Mouse (Mus musculus) heart, postnatal 14 days (tissue): Measurements from ENCODE around the gene Gm16253. TPM values are rescaled to one million over a fixed set of nuclear protein-coding genes. Genes with fewer than 3 reads are reported as not detected.
"Not testable (repeated sequence)": the region's sequence is repeated elsewhere in the genome, so short reads cannot be mapped to it uniquely, and the experiment has no call there.

ENCODE experiments used
- DNase-seq, 2 experiments: peaks; one replicate each; pipeline ENCODE4 v3.0.0; 2021 to 2022
- intact Hi-C: fragments of 180-260 bp; cut with DNase I; formaldehyde crosslinking; loops from one replicate; pipeline ENCODE4 v1.15.1; 2025
- total RNA-seq, 2 experiments: library from RNA; stranded (reverse); gene quantifications; 2 replicates each; pipeline ENCODE4 v1.2.3; 2021

Gene Gm16253
- total RNA-seq, 2 experiments from 2014 or later = 3.7 to 4.5 TPM

DNA sequence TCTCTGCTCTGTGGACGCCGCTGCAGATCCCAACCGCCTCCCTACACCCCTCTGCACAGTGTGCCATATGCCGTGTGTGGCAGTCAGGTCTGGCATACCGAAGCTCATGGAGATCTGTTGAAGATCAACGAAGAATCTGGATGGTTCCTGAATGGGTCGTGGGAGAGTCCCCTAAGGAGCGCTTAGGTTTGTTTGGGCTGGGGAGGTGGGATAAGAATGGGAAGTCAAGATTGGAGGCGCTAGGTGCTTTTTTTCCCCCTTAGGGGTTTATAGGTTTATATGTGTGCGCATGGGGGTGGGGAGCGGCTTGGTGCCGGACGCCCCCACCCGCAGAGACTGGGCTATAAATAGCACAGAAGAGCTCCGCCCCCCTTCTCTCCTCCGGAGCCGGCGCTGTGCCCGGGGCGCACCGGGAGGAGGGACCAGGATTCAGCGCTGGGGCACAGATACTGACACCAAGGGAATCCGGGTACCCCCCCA is 19.5 kb downstream of the Gm16253 start, which contains the start of gene Ankrd34a:
Gene Ankrd34a (plus strand): TSS at position 409 of the 480 bp plus-strand sequence.
- DNase-seq = peak; percentile 67 to 73
- intact Hi-C loops = no loop called here

DNA sequence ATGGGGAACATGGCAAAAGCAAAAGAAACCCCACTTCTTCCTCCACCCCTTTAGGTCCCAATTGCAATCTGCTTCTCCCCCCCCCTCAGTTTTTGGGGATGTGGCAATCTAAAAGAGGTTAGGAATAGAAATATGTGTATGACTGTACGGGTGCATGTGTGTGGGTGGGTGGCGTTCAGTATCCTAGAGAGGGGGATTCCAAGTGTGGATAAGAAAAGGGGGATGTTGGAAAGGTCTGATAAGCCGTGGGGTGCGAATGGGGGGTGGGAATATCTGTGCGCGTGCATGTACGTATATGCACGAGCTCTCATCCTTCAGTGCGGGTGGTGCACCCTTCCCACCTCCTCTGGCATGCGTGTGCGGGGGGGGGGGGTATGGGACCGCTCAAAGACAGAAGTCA is 20.1 kb downstream of the Gm16253 start:
- DNase-seq = no peak

DNA sequence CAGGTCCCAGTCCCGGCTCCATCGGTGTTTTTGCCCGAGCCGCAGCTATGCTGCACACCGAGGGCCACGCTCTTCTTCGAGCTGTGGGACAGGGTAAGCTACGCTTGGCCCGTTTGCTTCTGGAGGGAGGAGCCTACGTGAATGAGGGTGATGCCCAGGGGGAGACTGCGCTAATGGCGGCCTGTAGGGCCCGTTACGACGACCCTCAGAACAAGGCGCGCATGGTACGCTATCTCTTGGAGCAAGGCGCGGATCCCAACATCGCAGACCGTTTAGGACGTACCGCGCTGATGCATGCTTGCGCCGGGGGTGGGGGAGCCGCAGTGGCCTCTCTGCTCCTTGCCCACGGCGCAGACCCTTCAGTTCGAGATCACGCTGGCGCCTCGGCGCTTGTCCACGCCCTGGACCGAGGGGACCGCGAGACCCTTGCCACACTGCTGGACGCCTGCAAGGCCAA is 20.7 kb downstream of the Gm16253 start:
- intact Hi-C loops = no loop called here
- peak; percentile 39 to 46 for DNase-seq

More for the DNA sequence above, 20.1 kb downstream of the Gm16253 start:
- intact Hi-C loops = no loop called here

DNA sequence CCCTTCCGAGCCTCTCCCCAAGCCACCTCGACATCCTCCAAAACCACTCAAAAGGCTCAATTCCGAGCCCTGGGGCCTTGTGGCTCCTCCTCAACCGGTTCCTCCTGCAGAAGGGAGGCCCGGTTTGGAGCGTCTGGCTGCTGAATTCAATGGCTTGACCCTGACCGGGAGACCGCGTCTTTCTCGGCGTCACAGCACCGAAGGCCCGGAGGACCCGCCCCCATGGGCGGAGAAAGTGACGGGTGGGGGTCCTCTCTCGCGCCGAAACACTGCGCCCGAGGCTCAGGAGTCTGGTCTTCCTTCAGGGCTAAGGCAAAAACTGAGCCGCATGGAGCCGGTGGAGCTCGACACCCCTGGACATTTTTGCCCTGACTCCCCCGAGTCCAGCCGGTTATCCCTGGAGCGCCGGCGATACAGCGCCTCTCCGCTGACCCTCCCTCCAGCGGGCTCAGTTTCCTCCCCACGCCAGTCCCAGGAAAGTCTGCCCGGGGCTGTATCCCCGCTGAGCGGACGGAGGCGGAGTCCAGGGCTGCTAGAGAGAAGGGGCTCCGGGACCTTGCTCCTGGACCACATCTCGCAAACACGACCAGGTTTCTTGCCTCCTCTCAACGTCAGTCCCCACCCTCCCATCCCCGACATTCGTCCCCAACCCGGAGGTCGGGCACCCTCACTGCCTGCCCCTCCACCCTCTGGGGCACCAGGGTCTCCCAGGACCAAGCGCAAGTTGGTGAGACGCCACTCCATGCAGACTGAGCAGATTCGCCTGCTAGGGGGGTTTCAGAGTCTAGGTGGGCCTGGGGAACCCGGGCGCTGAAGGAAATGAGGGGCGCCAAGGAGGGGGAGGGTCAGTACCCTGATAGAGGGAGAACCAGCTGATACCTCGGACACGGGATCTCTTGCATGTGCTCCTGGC is 21.6 kb downstream of the Gm16253 start:
- DNase-seq = peak; percentile 80 to 85
- intact Hi-C loops = no loop called here

DNA sequence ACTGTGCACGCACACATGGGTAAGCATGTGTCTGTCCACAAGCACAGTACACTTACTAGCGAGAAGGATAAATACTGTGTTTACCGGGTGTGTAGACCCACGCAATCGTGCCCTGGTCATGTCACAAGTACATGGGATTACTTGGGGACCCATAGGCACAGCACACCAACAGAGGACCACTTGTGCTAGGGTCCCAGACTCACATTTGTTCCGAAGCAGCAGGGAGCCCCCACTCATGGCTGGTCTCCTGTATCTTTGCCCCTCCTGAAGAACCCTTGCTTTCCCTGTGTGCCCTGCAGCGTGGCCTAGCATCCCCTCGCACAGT is 22.2 kb downstream of the Gm16253 start:
- DNase-seq = no peak
- intact Hi-C loops = no loop called here

DNA sequence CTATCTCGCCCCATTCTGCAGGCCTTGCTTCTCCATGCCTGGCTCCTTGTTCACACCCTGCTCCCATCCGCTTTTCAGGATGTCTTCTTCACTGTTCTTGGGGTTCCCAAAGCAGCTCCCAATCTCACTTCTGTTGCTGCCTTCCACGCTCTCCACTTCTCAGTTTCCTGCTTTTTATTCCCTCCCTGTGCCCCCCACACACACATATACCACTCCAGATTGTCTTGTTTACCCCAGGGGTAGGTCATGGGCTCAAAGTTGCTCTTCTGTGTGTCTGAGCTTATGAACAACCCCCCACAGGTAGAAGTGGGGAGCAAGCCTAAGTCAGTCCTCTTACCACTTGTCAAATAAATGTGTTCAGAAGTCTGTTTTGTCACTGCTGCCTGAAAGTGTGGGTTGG is 22.6 kb downstream of the Gm16253 start:
- intact Hi-C loops = no loop called here
- DNase-seq = no peak

DNA sequence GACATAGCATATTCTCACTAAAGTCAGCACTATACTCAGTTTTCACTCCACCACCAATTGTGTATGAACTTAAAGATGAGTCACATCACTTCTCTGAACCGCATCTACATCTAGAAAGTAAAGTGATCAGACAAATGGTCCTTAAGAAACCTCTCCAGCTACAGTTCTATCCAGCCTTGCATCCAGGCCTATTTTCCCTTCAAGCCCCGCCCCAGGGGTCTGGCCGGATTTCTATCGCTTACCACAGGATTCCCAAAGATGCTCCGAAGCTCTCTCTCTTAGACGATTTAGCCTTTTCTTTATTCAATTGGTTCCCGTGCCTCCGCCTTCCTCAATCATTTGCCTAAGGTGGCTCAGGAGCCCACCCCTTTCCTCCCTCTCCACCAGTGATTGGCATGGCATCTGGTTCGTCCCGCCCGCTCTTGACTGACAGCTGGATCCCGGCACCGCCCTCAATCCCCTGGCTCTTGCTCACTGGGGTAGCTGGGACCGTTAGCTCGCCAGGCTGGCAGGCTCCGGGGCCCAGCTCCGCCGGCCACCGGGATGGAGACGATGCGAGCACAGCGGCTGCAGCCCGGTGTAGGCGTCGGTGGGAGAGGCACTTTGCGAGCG is 24.0 kb downstream of the Gm16253 start, which contains the start of gene Lix1l:
Gene Lix1l (plus strand): TSS at position 511 of the 612 bp plus-strand sequence.
- intact Hi-C loops = no loop called here
- DNase-seq = peak; percentile 93 to 95

DNA sequence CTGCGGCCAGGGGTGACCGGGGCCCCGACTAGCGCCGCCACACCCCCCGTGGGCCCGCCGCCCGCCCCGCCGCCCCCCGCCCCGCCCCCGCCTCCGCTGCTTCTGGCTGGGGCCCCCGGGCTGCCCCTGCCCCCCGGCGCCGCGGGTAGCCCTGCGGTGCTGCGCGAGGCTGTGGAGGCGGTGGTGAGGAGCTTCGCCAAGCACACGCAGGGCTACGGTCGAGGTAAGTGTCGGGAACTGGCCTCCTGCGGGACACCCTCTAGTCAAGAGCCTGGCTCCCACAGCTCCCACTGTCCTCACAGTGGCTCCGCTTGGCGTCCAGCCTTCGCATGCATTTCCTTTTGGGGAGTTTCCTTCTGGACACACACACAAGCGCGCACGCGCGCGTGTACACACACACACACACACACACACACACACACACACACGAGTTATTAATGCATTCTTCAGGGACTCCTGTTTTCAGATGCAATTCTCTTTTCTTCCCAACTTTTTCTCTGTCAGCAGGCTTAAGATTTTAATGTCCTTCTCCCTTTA is 24.5 kb downstream of the Gm16253 start:
- peak; percentile 82 to 87 for DNase-seq
- intact Hi-C loops = no loop called here

DNA sequence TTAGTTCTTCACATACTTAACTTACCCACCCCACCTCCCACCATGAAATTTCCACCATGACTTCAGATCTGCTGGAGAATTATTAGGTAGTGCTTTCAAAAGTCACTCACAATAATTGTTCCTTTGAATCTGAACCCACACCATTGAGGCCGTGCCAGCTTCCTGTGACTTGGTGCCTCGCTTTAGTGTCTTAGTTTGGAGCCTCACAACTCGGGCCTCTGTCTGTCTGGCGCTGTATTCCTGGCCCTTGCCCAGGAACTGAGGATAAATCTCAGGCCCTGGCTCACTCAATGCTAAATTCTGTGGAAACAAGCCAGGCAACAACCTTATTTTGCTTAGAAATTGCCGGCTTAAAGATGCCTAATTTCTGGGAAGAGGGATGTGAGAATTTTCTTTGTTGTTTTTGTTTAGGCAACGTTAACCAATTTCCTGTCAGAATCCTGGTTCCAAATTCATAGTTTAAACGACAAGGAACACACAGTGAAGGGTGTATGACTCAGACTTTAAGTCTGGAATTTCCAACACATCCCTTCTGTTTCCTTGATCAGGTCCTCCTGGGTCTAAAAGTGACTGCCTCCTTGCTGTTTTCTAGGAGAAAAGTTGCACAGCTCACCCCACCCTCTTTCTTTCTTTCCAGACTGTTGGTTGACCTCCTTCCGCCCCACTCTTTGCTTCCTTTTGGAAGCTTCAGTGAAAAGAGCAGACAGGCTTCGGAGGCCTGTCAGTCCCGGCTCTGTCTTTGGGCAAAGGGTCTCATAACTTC is 25.3 kb downstream of the Gm16253 start:
- intact Hi-C loops = loop anchor here (2.0 kb wide), 1 partner anchor 31 kb away; no protein-coding TSS in a partner anchor
- peak; percentile 47 to 60 for DNase-seq

DNA sequence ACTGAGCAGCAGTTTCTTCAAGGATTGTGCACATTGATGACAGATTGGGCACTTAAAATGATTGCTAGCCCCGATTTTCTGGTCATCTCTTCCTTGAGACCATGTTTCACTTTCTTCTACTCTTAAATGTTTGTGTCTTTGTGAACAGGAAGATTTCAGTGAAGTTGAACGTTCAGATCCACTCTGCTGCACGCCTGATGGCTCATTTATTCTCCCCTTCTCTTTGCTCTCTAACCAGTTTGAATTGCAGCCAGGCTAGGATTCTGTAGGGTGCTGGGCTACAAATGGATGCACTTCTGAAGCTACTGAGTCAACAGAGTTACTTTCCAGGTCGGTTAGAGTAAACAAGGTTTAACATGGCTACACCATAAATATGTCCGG is 25.9 kb downstream of the Gm16253 start:
- intact Hi-C loops = loop anchor here (2.0 kb wide), 1 partner anchor 30 kb away; no protein-coding TSS in a partner anchor
- DNase-seq = no peak

DNA sequence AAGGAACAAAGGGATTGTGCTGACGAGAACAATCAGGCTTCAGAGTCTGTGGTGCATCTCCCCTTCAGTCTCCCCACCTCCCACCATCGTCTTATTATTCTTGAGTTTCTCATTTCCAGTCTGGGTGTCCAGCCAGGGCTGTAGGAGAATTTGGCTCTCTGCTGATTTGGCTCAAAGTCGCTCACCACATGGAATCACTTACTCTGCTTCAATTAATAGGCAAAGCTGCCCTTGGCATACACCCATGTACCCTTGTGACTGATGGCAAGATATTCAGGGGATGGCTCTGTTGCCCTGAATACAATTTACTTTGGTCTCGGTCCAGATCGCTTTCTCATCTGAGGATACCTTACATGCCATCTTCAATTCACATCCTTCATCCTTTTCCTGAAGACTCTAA is 26.5 kb downstream of the Gm16253 start:
- DNase-seq = no peak
- intact Hi-C loops = loop anchor here (2.0 kb wide), 1 partner anchor 29 kb away; no protein-coding TSS in a partner anchor

DNA sequence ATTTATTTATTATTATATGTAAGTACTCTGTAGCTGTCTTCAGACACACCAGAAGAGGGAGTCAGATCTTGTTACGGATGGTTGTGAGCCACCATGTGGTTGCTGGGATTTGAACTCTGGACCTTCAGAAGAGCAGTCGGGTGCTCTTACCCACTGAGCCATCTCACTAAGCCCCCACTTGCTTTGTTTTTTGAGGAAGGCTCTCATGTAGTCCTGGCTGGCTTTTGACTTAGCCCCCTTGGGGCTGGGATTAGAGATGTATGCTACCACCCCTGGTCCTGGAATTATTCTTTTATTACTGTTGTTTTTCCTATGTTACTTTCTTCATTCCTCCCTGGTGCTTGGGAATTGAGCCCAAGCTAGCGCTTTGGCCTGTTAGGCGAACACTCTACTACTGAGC is 29.2 kb downstream of the Gm16253 start:
- intact Hi-C loops = not testable (repeated sequence)

DNA sequence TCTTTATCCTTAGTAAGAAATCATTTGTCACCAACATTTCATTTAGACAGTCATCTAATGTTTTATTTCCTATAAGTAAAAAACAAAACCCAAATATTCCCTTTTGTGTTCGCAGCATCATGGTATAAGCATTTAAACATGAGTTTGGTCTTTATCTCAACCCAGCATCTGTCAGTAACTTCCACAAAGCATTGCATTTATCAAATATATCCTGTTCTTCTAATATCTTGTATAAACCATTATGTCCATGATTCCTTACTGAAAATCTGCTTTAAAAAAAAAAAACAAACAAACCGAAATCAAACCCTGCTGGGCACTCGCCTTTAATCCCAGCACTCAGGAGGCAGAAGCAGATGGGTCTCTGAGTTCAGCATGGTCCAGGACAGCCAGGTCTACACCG is 29.8 kb downstream of the Gm16253 start:
- intact Hi-C loops = no loop called here

More for the DNA sequence above, 29.2 kb downstream of the Gm16253 start:
- not testable (repeated sequence) for DNase-seq

DNA sequence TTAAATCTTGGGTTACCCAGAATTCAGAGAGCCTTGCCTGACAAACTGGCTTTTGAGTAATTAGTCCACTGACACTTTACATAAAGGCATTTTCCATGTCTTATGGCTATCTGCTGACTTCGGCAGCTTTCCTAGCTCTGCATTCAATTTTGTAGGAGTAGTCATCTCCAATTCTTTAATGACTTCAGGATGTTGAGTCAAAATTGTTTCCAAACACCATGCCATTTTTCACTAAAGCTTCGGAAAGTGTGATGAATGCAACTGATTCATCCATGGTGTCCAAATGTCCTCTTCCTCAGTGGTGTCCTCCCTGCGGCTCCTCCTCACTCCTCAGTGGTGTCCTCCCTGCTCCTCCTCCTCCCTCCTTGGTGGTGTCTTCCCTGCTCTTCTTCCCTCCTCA is 41.2 kb downstream of the Gm16253 start:
- no peak for DNase-seq
- intact Hi-C loops = no loop called here

More for the DNA sequence above, 29.8 kb downstream of the Gm16253 start:
- no peak for DNase-seq

DNA sequence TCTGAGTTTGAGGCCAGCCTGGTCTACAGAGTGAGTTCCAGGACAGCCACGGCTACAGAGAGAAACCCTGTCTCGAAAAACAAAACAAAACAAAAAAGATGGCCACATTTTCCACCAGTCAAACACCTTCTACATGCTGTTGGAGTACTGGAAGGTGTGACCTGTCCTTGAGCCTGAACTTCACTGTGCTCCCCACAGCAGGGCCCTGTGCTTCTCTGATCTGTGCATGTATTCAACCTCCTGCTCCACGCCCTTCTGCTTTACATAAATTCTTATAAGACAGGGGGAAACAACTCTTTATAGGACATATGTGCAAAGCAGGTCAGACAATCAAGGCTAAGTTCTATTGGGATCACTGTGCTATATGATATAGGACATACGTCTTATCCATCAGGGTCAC is 46.4 kb downstream of the Gm16253 start:
- DNase-seq = no peak
- intact Hi-C loops = no loop called here

DNA sequence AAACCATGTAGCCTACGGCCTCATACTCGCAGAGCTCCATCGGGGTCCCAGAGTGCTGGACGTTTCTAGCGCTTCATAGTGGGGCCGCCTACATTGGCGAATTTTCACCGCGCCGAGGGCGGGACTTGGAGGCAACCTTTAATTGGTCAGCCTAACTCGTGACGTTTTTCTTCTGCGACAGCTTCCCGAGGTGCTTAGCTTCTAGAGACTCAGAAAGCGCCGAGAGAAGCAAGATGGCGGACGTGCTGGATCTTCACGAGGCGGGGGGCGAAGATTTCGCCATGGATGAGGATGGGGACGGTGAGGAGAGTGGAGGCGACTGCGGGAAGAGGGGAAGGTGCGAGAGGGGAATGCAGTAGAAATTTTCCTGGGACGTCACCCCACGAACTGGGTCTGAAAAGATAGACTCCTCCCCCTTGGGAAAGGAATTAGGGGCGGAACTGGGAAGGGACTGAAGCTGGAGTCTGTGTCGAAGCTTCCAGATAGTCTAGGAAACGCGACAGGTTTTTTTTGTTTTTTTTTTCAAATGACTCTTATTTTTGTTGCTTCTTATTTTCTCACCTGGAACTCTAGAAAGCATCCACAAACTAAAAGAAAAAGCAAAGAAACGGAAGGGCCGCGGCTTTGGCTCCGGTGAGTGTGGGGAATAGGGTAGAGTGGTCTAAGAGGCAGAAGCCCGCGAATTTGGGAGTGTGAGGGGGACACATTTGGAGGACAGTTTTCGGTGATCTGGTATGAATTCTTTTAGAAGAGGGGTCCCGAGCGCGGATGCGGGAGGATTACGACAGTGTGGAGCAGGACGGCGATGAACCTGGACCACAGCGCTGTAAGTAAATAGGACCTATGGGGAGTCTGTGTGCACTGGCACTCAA is 53.2 kb downstream of the Gm16253 start, which contains the start of gene Rbm8a:
Gene Rbm8a (plus strand): TSS at position 205 of the 872 bp plus-strand sequence.
- peak; percentile 92 to 97 for DNase-seq
- intact Hi-C loops = no loop called here
